Mouse (Mus musculus): ENCODE measurements at regions not wholly inside any gene's neighbourhood (a gene's known extent, or its start where the extent isn't known, plus 50 kb on each side); places are given as distances from the start of the nearest gene placed in this dataset.

DNA sequence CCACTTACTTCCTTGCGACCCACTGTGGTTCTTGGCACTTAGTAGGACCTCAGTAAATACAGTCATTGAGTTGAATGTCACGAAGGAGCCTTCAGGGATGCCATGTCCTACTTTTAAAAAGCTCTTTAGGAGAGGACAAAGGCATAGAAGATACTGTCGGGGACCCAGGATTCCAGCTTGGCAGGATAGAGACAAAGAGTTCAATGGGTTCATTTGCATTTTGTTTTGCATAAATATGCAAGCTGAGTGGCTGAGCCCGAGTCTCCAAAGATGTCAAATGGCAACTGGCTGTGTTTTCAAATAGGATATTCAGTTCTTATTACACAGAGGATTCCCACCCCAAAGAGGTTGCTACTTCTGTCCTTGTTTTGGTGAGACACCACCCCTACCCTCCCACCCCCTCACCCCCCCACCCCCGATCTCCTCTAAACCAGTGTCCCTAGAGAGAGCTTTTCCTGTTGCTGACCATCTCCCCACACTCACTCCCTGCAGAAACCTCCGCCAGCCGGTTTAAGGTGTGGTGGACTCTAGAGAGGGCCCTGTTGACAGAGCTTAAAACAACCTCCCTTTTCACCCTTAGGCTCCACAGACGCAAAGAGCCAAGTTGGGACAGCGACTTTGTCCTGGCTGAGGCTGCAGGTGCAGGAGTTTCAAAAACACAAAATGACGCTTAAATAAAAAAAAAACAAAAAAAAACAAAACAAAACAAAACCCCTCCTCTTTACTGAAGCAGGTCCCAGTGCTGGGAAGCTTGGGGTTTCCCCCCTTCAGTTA lies 57.9 kb downstream of the Sox9 start:
- DNase-seq (ENCODE audit: low spot score) = no peak

DNA sequence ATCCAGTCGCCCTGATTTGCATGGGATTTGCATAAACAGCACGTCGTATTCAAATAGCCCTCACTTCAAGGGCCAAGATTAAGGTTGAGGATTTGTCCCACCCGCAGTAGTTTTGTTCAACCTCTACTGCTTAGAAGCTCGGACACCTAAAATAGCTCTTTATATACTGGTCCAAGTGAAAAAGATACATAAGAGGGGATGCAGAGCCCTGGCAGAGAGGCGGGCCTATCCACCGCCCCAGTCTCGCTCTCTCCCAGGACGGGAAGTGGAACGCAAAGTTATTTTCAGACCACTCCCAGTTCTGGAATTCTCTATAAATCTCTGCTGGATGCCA lies 58.4 kb downstream of the Sox9 start:
- no peak for DNase-seq (ENCODE audit: low spot score)

DNA sequence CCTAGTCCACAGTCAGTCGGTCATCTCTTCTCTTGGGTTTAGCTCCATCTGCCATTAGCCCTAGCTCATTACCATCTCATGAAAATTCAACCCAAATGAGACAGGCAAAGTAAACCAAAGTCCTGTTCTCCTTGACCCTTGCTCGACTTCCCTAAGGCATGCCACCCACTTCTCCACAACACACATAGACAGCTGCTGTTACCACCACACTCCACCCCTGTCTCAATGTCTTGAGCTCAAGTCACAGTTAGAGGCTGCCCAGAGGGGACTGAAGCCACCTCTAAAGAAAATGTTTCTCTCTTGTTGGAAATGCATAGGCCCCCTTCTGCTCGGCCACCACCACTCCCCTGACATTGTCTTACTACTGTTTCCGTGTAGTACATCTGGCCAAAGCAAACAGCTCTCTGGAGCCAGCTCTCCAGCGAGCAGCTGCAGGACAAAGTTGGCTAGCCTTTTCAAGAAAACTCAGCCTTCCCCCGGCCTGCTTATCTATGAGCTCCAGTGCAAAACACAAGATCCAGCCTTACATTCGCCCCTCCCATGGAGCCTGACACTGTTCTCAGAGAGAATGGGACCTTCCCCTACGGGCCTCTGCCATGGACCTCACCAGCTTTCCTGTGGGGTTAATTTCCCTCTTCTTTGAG lies 62.4 kb downstream of the Sox9 start:
- DNase-seq (ENCODE audit: low spot score) = no peak

DNA sequence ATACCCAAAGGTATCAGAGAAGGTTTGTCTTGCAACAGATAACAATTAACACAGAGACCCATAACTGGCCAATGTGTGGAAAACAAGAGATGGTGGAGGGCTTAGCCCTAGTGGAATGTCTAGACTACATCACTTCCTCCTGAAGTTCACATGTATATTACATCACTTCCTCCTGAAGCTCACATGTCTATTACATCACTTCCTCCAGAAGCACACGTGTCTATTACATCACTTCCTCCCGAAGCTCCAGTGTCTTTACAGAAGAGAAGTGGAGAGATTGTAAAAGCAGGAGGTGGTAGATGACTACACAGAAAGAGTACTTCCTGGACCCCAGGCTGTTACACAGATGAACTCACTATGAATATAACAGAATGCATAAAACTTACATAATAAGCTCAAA lies 65.1 kb downstream of the Sox9 start:
- no peak for DNase-seq (ENCODE audit: low spot score)

DNA sequence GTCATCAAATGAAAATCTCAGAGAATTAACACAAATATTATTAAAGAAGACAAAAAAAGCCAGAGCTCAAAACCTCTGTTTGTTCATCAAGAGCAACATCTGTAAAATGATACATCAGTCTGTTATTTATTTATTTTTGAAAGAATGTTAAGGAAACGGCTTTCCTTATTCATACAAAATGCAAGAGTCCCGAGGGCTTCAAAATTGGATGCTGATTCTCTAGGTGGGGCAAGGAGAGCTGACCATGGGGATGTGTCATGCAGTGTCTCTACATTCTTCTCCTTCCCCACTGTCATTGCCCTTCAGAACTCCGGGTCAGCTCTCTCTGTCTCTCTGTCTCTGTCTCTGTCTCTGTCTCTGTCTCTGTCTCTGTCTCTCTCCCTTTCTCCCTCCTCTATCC lies 65.8 kb downstream of the Sox9 start:
- no peak for DNase-seq (ENCODE audit: low spot score)

DNA sequence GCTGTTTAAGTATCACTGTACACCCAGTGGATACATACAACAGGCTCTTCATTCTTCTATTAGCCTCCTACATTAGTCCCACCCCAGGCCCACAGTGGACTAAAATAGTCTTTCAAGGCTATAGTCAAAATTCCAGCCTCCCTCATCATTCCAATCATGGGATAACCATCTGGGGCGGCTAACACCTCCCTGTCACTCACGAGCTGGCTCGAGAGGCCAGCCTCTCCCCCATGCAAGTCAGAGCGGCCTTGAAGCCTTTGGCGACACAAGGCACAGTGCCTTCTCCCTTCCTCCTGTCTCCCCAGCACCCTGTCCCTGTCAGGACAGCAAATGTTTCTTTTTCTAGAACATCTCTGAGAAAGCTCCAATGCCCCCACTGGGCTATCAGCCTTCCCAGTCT lies 68.0 kb downstream of the Sox9 start:
- DNase-seq (ENCODE audit: low spot score) = no peak

DNA sequence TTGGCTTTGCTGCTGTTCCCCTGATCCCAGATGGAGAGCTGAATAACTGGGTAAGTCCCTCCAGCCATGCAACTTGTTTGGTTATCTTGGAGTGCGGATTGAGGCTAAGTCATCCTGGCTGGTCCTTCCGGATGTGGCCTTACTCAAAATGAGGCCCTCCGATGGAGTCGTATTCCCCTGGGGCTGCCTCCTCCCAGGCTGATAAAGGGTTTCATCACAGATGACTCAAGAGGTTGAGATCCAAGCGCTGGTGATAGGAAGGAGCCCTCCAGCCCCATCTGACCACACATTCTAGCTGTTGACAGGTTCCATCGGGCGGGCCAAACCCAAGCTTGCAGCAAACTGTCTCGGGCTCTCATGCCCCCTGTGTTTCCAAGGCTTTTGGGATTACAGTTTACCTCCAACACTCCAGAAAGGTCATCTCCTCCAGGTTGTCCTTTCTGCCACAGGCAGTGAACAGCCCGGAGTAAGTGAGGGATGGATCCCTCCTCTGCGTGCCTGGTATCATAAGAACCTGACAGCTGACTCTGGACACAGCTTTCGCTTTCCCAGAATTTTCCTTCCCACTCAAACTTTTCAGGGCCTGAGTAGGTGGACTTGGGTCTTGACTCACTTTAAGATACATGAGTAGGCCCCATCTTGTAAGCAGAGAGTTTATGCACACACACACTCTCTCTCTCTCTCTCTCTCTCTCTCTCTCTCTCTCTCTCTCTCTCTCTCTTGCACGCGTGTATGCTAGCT lies 68.7 kb downstream of the Sox9 start:
- DNase-seq (ENCODE audit: low spot score) = no peak

DNA sequence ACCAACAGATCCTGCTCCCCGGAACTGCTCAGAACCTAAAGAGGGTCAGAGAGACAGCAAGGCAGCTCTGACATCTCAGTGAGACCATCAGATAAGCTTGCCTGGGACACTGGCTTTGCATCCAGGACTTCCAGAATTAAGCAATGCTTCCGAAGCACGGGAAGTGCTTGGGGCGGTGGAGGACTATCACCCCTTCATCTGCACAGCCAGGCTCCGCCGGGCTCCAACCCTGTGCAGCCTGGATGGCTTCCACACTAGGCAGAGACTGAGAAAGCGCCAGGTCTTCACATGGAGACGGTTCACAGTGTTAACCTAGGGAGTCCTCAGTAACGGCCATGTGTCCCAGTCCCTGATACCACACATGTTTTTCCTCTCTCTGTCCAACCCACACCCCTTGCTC lies 69.3 kb downstream of the Sox9 start:
- no peak for DNase-seq (ENCODE audit: low spot score)

DNA sequence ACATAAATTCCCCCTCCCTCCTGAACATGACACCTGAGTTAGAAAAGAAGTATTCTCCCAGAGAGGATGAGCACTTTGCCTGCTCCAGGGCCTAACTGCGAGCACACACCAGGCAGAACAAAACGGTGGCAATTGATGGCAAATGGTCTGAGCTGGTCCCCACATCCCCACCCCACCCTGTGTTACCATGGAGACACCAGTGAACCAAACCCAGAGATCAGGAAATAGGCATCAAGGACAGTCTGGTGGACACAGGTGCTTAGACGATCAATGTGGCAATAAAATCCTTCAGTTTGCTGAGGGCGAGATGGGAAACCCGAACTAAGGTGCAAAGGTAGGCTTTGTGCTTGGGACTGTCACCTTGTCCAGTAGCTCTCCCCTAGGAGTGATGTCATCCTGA lies 74.0 kb downstream of the Sox9 start:
- DNase-seq (ENCODE audit: low spot score) = no peak

DNA sequence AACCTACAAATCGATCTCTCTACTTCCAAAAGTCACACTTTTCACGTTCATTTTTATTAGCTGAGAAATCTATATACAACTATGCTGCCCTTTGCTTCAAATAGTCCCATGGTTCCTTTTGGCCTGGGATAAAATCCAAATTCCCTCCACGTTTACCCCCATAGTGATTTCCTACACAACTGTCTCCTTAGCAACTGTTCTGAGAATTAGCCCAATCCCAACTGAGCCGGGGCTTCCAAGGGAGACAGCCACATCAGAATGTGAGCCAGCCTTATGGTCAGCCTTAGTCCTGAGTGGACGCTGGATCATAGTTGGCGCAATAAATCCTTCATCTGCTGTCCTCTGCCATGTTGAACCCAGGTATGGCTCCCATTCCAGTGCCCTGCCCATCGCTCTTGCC lies 77.3 kb downstream of the Sox9 start:
- DNase-seq (ENCODE audit: low spot score) = no peak

DNA sequence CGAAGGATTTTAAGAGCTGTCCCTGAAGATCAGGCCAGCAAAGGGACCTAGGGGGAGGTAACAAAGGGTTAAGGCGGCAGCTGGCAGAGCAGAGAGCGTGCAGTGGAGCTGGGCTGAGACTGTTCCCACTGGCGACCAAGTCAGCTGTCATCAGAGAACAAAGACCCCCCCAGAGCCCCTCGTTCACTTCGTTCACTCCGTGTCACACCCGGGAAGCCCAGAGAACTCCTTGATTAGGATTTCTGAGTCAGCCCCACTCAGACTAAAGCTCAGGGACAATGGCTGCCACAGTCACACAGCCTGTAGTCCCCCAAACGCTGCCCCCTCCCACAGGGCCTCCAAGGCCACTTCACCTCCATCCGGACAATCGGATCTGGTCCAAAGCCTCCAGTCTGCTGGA lies 78.8 kb downstream of the Sox9 start:
- DNase-seq (ENCODE audit: low spot score) = peak; percentile 69

DNA sequence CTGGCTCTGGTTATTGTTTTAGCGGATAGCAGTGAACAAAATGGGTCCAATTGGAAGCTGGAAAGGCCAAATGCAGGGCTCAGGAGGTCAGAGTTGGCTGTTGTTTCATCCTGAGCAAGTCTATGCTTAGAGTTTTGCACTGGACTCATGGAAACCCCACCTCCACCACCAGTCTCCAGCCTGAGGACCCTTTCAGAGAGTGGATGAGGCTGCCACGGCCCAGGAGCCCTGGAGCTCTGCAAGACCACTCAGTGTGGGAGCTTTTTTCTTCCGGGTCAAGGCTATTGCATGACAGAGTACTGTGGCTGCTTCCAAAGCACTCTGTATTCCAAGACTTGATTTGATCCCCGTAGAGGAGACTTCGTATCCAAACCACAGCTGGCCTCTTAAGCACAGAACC lies 79.2 kb downstream of the Sox9 start:
- DNase-seq (ENCODE audit: low spot score) = peak; percentile 33

DNA sequence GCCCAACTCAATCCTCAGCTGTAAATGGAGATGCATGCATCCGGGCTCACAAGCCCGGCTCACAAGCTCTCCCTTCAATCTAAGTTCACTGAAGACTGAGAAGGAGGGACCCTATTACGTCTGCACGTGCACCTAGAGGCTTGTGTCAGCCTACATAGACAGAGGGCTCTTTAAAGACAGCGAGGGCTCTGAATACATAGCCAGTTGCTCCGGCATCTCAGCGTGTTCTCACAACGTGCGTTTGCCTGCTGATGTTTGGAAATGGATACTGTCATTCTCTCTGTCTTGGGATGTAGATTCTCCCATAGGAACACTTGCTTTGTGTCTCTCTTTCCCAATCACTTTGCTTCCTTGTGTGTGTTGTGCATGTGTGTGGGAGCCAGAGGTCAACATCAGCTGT lies 83.8 kb downstream of the Sox9 start:
- DNase-seq (ENCODE audit: low spot score) = no peak

DNA sequence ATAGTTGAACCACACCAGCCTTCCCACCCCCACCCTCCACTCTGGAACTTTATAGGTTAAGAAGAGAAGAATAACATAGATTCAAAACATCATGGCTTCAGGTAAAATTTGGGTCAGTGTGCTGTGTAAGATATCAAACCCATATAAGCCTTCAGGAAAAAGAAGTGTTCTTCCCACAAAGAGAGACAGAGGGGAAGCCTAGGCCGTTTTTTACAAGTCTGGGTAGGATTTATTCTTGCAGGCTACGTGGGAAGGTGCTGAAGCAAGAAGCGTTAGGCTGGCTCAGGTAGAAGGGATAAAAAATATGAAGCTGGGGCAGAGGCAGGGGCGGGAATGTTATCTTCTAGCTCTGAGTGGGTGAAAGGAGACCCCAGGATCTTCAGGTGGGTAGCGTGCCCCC lies 87.5 kb downstream of the Sox9 start:
- no peak for DNase-seq (ENCODE audit: low spot score)

DNA sequence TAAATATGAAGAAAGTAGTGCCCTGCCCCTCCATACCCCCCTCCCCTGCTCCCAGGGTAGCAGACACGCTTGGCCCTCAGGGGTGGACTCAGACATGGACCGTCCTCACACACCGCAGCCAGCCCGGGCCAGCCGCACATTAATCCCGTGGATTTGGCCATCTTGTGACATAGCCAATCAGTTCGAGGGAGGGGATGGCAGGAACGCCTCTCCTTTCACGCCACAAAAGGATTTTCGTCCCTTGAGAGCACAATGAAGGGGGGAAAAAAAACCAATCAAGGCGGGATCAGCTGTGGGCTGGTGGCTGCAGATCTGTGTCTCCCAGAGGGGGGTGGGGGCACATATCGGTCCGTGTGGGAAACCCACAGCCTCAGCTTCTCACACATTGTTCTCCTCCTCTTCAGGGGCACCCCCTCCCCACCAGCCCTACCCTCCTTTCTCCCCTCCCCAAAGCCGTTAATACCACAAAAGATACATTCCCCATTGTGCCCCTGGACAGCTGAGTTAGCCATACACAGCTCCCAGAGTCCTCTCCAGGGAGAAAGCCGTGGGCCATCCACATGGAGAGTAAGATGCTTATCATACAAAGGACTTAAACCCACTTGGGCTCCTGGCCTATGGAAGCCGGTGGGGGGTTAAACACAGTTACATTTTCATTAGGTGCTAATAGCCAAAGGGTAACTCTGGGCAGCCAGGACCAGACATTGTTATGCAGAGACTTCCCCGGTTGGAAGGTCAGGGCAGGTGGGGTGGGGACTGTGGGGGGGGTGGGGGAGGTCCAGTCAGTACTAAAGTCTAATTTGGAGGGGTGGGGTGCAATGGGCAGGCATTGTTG lies 88.4 kb downstream of the Sox9 start:
- DNase-seq (ENCODE audit: low spot score) = peak; percentile 80

DNA sequence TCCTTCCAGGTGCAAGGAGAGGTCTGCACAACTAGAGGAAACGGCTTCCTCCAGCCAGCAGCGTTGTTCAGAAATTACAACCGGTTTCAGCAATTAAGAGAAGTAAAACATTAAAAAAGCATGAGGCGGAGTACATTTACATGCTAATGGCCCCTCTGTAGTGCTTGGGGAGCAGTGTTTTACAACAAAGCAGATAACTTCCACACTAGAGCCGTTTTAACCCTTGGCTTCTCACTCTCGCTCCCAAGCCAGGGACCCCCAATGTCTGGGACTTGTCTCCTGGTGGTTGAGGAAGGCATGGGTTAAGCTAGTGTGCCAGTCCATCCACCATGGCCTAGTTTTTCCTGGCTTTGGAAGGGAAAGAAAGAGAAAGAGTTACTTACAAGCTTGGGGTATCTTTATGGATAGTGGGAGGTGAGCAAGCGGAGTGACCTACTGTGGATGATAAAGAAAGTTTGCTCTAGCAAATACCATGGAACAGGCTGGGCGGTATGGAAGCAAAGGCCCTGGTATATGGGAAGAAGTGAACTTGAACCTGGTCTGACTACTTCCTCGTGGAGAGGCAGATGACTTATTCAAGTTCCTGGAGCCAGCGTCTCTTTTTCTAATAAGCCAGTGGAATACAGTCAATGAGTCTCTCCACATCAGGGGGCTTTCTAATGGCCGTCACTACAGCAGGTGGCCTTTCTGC lies 90.8 kb downstream of the Sox9 start:
- no peak for DNase-seq (ENCODE audit: low spot score)

DNA sequence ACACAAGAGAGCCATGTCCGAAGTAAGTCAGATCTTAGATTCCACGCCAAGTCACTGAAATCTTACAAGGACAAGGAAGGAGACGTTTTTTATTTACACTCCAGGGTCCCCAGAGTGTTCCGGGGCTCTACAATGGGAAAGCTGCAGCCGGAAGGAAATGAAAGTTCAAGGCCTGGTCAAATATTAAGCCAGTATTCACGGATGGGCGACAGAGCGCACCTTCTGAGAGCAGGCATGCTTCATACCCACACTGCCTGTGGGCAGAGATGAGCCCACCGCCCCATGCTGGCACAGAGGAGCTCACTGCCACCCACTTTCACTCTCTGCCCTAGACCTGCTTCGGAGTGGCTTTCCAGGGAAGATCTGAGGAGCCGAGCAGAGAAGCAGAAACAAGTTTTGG lies 92.2 kb downstream of the Sox9 start:
- DNase-seq (ENCODE audit: low spot score) = no peak

DNA sequence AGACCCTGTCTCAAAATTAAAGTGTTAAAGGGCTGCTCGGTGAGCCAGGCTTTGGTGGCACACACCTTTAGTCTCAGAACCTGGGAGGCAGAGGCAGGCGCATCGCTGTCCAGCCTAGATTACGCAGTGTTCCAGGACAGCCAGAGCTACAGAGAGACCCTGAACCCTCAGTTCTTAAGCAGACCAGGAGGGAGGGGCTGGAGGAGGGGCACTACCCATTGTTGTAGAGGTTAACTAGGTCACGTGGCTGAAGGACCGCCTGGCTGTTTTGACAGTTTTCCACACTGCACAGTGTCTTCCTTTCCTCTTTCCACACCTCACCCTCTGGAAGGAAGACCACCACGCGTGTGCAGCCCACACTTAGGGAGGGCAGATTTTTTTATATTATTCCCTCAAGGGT lies 94.2 kb downstream of the Sox9 start:
- DNase-seq (ENCODE audit: low spot score) = peak; percentile 67

DNA sequence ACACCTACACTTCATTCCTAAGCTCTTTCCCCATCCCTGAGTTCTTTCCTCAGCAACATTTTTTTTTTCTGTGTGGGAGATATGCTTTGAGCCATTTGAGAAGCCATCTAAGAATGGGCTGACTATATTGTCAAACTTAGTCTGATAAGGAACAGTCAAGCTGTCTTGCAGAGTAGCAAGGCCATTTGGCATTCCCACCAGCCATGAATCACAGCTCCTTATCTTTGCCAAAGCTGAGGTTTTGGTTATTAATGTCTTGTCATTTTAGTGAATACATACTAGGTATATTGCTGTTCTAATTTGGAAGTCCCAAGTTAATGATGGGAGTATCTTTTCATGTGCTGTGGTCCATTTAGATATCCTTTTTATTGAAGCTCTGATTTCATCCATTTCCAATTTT lies 96.4 kb downstream of the Sox9 start:
- DNase-seq (ENCODE audit: low spot score) = no peak

DNA sequence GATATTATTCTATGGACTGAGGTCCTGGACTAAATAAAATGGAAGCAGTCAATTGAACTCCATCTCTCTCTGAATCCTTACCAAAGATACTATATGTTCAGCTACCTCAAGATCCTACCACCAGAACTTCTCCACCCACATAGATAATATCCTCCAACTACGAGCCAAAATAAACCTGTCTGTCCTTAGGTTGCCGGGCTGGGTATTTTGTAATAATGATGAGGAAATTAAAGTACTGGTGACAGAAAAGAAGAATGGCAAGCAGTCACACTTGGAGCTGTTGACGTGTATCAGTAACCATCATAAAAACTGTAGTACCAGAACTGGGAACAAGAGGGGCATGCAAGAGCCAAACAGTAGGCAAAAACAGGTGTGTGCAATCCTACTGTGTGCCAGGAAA lies 98.7 kb downstream of the Sox9 start:
- DNase-seq (ENCODE audit: low spot score) = no peak

DNA sequence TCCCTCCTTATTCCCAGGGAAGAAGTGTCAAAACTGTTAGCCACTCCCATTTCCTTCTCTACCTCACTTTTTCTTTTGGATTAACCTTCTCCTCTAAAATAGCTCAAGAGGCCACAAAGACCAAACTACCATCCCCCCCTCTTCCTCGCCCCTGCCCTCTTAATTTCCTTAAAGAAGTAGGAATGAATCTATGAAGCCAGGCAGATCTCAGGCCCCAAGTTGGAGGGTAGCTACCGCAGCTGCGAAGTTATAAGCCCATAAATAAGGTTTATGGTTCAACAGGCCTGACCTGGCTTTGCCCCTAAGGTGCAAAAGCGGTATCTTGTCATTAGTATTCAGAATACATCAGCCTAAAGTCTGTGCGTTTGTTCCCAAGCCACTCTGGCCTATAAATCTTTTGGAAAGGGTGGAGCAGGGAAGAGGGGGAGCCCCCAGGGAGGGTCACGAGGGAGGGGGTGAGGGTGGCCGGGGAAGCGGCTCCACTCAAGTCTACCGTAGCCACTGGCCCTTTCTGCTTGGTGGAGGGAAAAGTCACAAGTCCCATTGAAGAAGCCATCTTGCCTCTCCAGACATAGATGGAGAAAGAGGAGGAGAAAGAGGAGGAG lies 103.4 kb downstream of the Sox9 start:
- no peak for DNase-seq (ENCODE audit: low spot score)

DNA sequence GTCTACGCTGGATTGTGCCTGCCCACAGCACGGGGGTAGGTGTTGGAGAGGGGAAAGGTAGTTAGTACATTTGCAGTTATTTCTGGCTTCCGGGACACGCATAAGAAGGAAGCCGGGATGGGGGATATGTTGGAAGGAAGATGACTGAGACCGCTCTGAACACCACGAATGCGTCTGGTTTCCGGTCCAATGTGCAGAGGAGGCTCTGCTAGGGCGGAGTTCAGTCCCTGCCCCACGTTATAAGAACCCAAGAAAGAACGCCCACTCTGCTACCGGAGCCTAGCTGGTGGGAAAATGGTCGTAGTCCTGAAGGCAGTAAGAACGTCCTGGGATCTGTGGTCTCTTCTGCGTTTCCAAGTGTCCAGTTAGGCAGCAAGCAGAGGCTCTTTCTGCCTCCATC lies 104.1 kb downstream of the Sox9 start:
- no peak for DNase-seq (ENCODE audit: low spot score)

All from retina, embryonic 14.5 days (tissue).